Comparison of ENCODE assay signal across 25 mouse cellular contexts in the genomic region with DNA sequence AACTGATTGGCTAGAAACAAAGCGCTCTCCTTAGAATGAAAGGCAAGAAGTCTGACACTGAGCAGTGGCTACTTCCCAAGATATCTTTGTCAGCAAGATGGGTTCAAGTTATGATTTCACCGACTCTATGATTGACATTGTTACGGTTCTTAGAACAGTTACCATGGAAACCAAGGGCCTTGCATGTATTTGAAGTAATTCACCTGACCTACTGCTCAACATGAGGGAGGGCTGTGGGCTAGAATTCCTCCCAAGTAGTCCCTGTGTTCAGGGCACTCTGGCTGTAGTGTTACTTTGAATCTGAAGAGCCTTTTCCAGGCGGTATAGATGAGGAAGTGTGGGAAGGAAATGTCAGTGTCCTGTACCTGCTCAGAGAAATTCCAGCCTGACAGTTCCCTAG.
DNase-seq lines count a peak whose midpoint lies in the region; ATAC-seq and TF ChIP-seq lines count a peak whose summit lies in the region.
"Had no signal": no experiment of that assay in that cellular context is flagged by ENCODE, and none has a peak within 500 bp of the region (broad histone marks: within the 10 kb centered on the region; RNA-seq: fewer than 3 reads in every experiment).

No protein-coding gene starts in this region.

- H3K27me3 ChIP-seq in hindbrain, postnatal 0 days (ENCODE audit: insufficient read depth, low read length): no peaks in the 10 kb centered on the region
- no peaks in the 10 kb centered on the region for H3K27me3 ChIP-seq in hindbrain, embryonic 11.5 days (ENCODE audit: control insufficient read depth, insufficient read depth, low read length)
- H3K27me3 ChIP-seq in midbrain, embryonic 14.5 days (ENCODE audit: control insufficient read depth, insufficient read depth, low read length): no peaks in the 10 kb centered on the region
- no peaks in the 10 kb centered on the region for H3K27me3 ChIP-seq in midbrain, embryonic 10.5 days (ENCODE audit: low read depth, poor library complexity, severe bottlenecking)
- no peaks in the 10 kb centered on the region for H3K27me3 ChIP-seq in midbrain, embryonic 15.5 days (replicated peaks)
- H3K27me3 ChIP-seq in midbrain, postnatal 0 days (ENCODE audit: insufficient read depth, low read length): no peaks in the 10 kb centered on the region
- H3K27me3 ChIP-seq: embryonic facial prominence, embryonic 13.5 days; embryonic facial prominence, embryonic 15.5 days; forebrain, embryonic 12.5 days had no signal

- H3K4me1 ChIP-seq in hindbrain, postnatal 0 days (ENCODE audit: insufficient read depth, low read length): no peaks in the 10 kb centered on the region
- H3K4me1 ChIP-seq in hindbrain, embryonic 11.5 days (replicated peaks; ENCODE audit: control insufficient read depth, insufficient read depth, low read length): no peaks in the 10 kb centered on the region
- no peaks in the 10 kb centered on the region for H3K4me1 ChIP-seq in midbrain, embryonic 14.5 days (ENCODE audit: control insufficient read depth, insufficient read depth, low read length)
- H3K4me1 ChIP-seq in midbrain, embryonic 10.5 days: peaks cover 8% of the 10 kb centered on the region
- H3K4me1 ChIP-seq in midbrain, embryonic 15.5 days: no peaks in the 10 kb centered on the region; the same call in 1 of the 2 replicates
- no peaks in the 10 kb centered on the region for H3K4me1 ChIP-seq in midbrain, postnatal 0 days (ENCODE audit: insufficient read depth, low read length)
- H3K4me1 ChIP-seq: embryonic facial prominence, embryonic 15.5 days had no signal

- no peak overlapping the region for H3K9ac ChIP-seq in hindbrain, postnatal 0 days (replicated peaks; ENCODE audit: low read length)
- no peak overlapping the region for H3K9ac ChIP-seq in hindbrain, embryonic 11.5 days (ENCODE audit: low read depth, low read length)
- no peak overlapping the region for H3K9ac ChIP-seq in midbrain, embryonic 14.5 days (replicated peaks; ENCODE audit: low read length)
- H3K9ac ChIP-seq in midbrain, embryonic 15.5 days: no peak overlapping the region
- no peak overlapping the region for H3K9ac ChIP-seq in midbrain, postnatal 0 days (replicated peaks; ENCODE audit: low read length, poor library complexity, severe bottlenecking)
- H3K9ac ChIP-seq: embryonic facial prominence, embryonic 13.5 days; embryonic facial prominence, embryonic 15.5 days; forebrain, embryonic 12.5 days had no signal

- no peak overlapping the region for H3K4me2 ChIP-seq in hindbrain, postnatal 0 days (ENCODE audit: low read depth, low read length)
- no peak overlapping the region for H3K4me2 ChIP-seq in hindbrain, embryonic 11.5 days (replicated peaks; ENCODE audit: low read depth, low read length)
- H3K4me2 ChIP-seq in midbrain, embryonic 14.5 days (ENCODE audit: low read length): no peak overlapping the region
- H3K4me2 ChIP-seq in midbrain, embryonic 15.5 days: no peak overlapping the region
- H3K4me2 ChIP-seq in midbrain, postnatal 0 days (ENCODE audit: low read depth, low read length, poor library complexity, severe bottlenecking): no peak overlapping the region
- H3K4me2 ChIP-seq: embryonic facial prominence, embryonic 13.5 days; embryonic facial prominence, embryonic 15.5 days; forebrain, embryonic 12.5 days had no signal

- H3K9me3 ChIP-seq in hindbrain, postnatal 0 days (ENCODE audit: low read length): no peaks in the 10 kb centered on the region
- no peaks in the 10 kb centered on the region for H3K9me3 ChIP-seq in hindbrain, embryonic 11.5 days (ENCODE audit: control insufficient read depth, low read length)
- no peaks in the 10 kb centered on the region for H3K9me3 ChIP-seq in midbrain, embryonic 14.5 days (ENCODE audit: control insufficient read depth, low read length)
- no peaks in the 10 kb centered on the region for H3K9me3 ChIP-seq in midbrain, embryonic 10.5 days (replicated peaks)
- H3K9me3 ChIP-seq in midbrain, embryonic 15.5 days: no peaks in the 10 kb centered on the region
- no peaks in the 10 kb centered on the region for H3K9me3 ChIP-seq in midbrain, postnatal 0 days (ENCODE audit: low read length)
- H3K9me3 ChIP-seq: embryonic facial prominence, embryonic 13.5 days; embryonic facial prominence, embryonic 15.5 days; forebrain, embryonic 10.5 days; forebrain, embryonic 12.5 days had no signal

- peak; percentile 8 for DNase-seq in hindbrain, postnatal 0 days (ENCODE audit: low spot score)
- DNase-seq in hindbrain, embryonic 11.5 days (ENCODE audit: low spot score): no peak
- peak; percentile 57 for DNase-seq in midbrain, embryonic 14.5 days
- no peak for DNase-seq in midbrain, embryonic 10.5 days (ENCODE audit: low spot score)
- DNase-seq in midbrain, postnatal 0 days (ENCODE audit: low spot score): no peak
- no peak for DNase-seq in heart, postnatal 10 days
- DNase-seq in adipocyte (ENCODE audit: low spot score): no peak
- DNase-seq: adrenal gland, adult 8-10 months; adrenal gland, postnatal 14 days; adrenal gland, postnatal 36 days; cerebellum, adult 11 months; cerebellum, adult 18-20 months; cerebellum, adult 8-10 months; cerebellum, adult 9-11 months; cerebellum, postnatal 14 days; cerebellum, postnatal 36 days; embryo, embryonic 11 days had no signal

- H3K4me3 ChIP-seq in hindbrain, postnatal 0 days (ENCODE audit: low read length): no peak overlapping the region
- no peak overlapping the region for H3K4me3 ChIP-seq in hindbrain, embryonic 11.5 days (ENCODE audit: low read depth, low read length)
- no peak overlapping the region for H3K4me3 ChIP-seq in midbrain, embryonic 14.5 days (replicated peaks; ENCODE audit: low read depth, low read length)
- no peak overlapping the region for H3K4me3 ChIP-seq in midbrain, embryonic 10.5 days
- no peak overlapping the region for H3K4me3 ChIP-seq in midbrain, embryonic 15.5 days
- H3K4me3 ChIP-seq in midbrain, postnatal 0 days (ENCODE audit: low read depth, low read length): no peak overlapping the region
- H3K4me3 ChIP-seq: embryonic facial prominence, embryonic 13.5 days; embryonic facial prominence, embryonic 15.5 days; erythroblast, embryonic 14.5 days; forebrain, embryonic 10.5 days; forebrain, embryonic 12.5 days had no signal

- no peaks in the 10 kb centered on the region for H3K36me3 ChIP-seq in hindbrain, postnatal 0 days (ENCODE audit: insufficient read depth, low read length)
- H3K36me3 ChIP-seq in hindbrain, embryonic 11.5 days (ENCODE audit: control insufficient read depth, insufficient read depth, low read length): no peaks in the 10 kb centered on the region
- H3K36me3 ChIP-seq in midbrain, embryonic 14.5 days (ENCODE audit: control insufficient read depth, insufficient read depth, low read length): no peaks in the 10 kb centered on the region
- H3K36me3 ChIP-seq in midbrain, embryonic 10.5 days: no peaks in the 10 kb centered on the region
- H3K36me3 ChIP-seq in midbrain, embryonic 15.5 days (replicated peaks): no peaks in the 10 kb centered on the region
- no peaks in the 10 kb centered on the region for H3K36me3 ChIP-seq in midbrain, postnatal 0 days (ENCODE audit: insufficient read depth, low read length)
- H3K36me3 ChIP-seq: embryonic facial prominence, embryonic 13.5 days; embryonic facial prominence, embryonic 15.5 days; forebrain, embryonic 10.5 days; forebrain, embryonic 12.5 days had no signal

- WGBS in hindbrain, postnatal 0 days: 79% methylated on average over 4 of the region's 4 CpGs
- WGBS in hindbrain, embryonic 11.5 days: 88% methylated on average over 4 of the region's 4 CpGs
- 73% methylated on average over 4 of the region's 4 CpGs for WGBS in midbrain, embryonic 14.5 days
- WGBS in midbrain, embryonic 10.5 days: 94% methylated on average over 4 of the region's 4 CpGs
- 57% methylated on average over 4 of the region's 4 CpGs for WGBS in midbrain, embryonic 15.5 days
- 59% methylated on average over 4 of the region's 4 CpGs for WGBS in midbrain, postnatal 0 days

- intact Hi-C loops in heart, postnatal 10 days (cut with DNase I): no loop called here

- ATAC-seq in hindbrain, postnatal 0 days: 0 out of 2 replicates have a peak, but pooled peaks have one; percentile 47
- ATAC-seq in hindbrain, embryonic 11.5 days (ENCODE audit: low FRiP score): no peak
- no peak for ATAC-seq in midbrain, embryonic 14.5 days (ENCODE audit: low FRiP score, low TSS enrichment)
- ATAC-seq in midbrain, embryonic 15.5 days (replicated peaks): peak; percentile 73
- ATAC-seq in midbrain, postnatal 0 days (ENCODE audit: low FRiP score): 0 out of 2 replicates have a peak, but pooled peaks have one; percentile 54
- ATAC-seq: forebrain, embryonic 14.5 days; forebrain, embryonic 16.5 days had no signal

- H3K27ac ChIP-seq in hindbrain, postnatal 0 days: no peak overlapping the region
- H3K27ac ChIP-seq in hindbrain, embryonic 11.5 days (ENCODE audit: low read depth, low read length): no peak overlapping the region
- H3K27ac ChIP-seq in midbrain, embryonic 14.5 days (replicated peaks; ENCODE audit: low read depth, low read length): no peak overlapping the region
- H3K27ac ChIP-seq in midbrain, embryonic 10.5 days (replicated peaks): no peak overlapping the region
- H3K27ac ChIP-seq in midbrain, embryonic 15.5 days: no peak overlapping the region
- H3K27ac ChIP-seq in midbrain, postnatal 0 days (ENCODE audit: low read depth, low read length): no peak overlapping the region
- H3K27ac ChIP-seq: embryonic facial prominence, embryonic 13.5 days; embryonic facial prominence, embryonic 15.5 days; forebrain, embryonic 10.5 days; forebrain, embryonic 12.5 days had no signal

- no peak for TF ChIP-seq CTCF in hindbrain, postnatal 0 days (IDR thresholded peaks at IDR 0.05; ENCODE audit: low read depth)
- no peak for TF ChIP-seq CTCF in midbrain, postnatal 0 days (IDR thresholded peaks at IDR 0.05)

Comparison
In these comparisons a context has a peak if more than half of its experiments do, and no peak if none do; other contexts are left out.
1. ATAC-seq: peak in hindbrain, postnatal 0 days (single experiment), midbrain, embryonic 15.5 days (single experiment) and midbrain, postnatal 0 days (single experiment); none in hindbrain, embryonic 11.5 days (single experiment) and midbrain, embryonic 14.5 days (single experiment).
2. DNase-seq: peak in hindbrain, postnatal 0 days (single experiment) and midbrain, embryonic 14.5 days (single experiment); none in hindbrain, embryonic 11.5 days (single experiment), midbrain, embryonic 10.5 days (single experiment), midbrain, postnatal 0 days (single experiment), heart, postnatal 10 days (0 of 2) and adipocyte (single experiment).